Mouse (Mus musculus) layer of hippocampus, adult 9-10 months (tissue): Measurements from ENCODE around the gene Prtn3.
A peak's percentile ranks its signal among the peaks of the same experiment; 100 is the strongest.

Source experiments
- DNase-seq: peaks from one replicate; pipeline ENCODE4 v3.0.0; 2022; ENCODE audit warnings: low spot score

The Prtn3 gene

DNA sequence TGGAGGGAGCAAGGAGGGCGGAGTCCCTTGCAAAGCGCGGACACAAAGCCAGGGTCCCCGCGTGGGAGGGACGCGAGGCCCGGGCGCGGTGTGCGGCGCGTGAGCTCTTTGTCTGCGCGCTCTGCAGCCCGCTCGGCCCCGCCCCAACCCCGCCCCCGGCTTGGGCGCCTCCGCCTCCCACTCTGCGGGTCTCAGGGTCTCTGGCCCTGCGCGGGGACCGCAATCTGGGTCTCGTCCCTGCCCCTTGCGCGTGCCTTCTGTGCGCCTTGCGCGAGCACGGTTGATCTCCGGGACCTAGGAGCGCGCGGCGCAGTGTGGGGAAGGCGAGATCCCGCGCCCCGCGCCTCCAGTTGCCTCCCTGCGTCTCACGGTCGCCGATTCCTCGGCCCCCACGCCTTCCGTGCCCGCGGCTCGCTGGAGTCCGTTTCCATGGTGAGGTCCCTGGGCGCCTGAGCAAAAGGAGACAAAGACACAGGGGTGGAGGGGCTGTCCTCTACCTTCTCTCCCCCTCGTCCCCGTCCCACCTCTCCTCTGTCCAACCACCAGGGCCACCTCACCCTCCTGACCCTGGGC, at the start of gene Prtn3, which contains the start of gene Plppr3:
Prtn3 (plus strand) TSS at position 187 of the 573 bp plus-strand sequence.
Plppr3 (minus strand) TSS at position 345 of the 573 bp plus-strand sequence.
- no peak for DNase-seq

DNA sequence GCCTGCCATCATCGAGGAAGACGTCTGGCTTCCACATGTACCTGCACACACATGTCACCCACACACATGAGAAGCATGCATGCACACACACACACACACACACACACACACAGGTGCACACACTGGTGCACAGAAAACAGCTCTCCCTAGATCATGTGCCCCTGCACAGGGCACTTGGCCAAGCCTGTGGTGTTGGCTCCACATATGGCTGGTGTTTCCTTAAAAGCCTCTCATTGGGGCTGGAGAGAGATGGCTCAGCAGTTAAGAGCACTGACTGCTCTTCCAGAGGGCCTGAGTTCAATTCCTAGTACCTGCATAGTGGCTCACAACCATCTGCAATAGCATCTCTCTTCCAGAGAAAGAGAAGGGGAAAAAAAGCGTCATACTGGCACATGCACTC, 42.7 kb upstream of the Prtn3 start:
- no peak for DNase-seq

DNA sequence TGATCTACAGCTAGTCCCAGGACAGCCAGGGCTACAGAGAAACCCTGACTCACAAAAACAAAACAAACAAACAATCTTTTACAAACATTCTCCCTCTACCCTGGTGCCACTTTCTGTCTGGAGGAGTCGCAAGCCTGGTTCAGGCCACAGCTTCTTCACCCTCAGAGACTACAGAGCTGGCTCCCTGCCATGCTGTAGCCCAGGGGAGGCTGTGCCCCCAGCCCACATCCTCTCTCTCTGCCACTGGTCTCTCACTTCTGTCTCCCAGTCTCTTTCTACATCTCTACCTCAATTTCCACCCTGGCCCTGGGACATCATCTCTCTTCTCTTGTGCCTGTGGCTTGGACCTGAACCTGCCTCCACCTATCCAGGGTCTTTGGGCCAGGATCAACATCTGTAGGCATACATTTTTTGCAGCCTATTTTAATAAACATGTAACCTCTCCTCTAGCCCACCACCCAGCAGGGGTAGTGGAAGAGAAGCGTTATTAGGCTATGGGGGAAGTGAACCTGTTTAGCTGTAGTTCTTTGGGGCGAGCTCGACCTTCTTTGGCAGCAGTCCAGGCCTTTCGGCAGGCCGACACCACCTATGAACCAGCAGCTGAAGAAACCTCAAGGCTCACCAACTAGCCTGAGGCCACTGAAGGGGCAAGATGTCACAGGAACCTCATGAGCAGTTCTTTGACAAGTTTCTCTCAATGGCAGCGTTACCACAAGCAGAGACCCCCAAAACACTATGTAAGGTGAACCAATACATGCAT, 42.1 kb upstream of the Prtn3 start:
- no peak for DNase-seq

DNA sequence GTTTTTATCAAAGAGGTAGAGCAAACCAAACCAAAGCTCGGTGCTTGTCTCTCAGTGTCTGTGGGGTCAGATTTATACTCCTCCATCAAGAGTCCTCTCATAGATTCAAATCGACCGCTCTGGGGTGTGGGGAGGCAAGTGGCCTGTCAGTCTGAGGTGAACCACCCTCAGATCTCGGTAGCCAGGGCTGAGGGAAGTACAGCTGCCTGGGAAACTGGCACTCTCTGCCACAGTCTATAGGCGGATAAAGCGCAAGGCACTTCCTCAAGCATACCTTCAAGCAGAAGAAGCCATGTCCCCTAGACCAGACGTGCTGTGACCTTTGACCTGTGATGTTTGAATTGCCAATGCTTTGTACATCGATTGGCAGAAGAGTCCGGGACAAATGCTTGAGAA, 41.5 kb upstream of the Prtn3 start:
- no peak for DNase-seq

DNA sequence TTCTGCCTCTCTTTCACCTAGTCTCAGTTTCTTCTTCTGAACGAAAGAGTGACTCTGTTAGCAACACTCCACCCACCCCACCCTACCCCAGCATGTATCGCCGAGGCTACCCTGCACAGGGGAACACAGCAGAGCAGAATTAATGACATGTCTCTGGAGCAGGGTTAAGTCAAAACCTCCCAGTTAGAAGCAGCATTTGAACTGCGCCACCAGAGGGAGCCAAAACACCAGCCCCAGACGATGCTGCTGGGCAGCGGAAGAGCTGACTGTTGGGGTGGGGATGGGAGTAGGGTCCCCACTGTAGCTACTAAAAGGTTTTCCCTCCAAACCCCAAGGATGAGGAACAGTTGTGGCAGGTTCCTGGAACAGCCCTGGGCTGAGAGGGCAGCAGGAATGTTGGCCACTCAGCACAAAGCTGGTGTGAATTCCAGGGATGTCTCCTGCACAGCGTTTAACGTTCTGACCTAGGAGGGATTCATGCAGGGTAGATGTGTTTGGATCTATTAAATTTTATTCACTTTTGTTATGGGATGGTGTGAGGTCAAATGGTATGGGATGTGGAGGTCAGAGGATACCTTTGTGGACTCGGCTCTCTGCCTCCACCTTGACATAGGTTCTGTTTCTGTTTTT, 39.4 kb upstream of the Prtn3 start:
- no peak for DNase-seq

DNA sequence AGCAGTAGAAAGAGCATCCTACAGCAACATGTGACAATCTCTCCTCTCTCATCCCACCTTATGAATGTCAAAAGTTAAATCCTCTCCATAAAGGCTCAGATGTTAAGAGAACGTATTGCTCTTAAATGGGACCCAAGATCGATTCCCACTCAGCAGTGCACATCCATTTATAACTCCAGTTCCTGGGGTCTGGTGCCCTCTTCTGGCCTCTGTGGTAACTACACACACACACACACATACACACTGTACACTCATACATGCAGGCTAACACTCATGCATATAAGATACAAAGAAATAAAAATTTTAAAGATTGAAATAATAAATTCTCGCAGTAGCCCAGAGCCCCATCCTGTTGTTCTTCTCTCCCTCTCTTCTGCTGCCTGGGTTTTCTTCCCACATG, 37.4 kb upstream of the Prtn3 start:
- no peak for DNase-seq

DNA sequence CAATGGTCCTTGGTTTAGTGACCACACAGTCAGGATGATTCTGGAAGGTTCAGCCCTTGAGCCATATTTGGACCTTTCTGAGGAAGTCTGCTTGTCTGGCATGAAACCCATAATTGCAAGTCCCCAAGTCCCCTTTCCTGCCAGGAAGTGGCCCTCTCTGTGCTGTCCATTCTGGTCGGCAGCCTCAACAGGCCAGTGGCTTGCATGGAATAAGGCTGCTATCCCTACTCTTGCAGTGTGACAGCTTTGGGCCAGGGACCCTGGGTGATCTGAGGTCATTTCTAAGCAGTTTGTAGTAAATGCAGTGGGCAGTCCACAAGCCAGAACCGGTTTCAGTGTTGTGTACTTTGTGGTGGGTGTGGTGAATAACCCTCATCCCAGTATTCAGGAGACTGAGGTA, 36.1 kb upstream of the Prtn3 start:
- DNase-seq = no peak

DNA sequence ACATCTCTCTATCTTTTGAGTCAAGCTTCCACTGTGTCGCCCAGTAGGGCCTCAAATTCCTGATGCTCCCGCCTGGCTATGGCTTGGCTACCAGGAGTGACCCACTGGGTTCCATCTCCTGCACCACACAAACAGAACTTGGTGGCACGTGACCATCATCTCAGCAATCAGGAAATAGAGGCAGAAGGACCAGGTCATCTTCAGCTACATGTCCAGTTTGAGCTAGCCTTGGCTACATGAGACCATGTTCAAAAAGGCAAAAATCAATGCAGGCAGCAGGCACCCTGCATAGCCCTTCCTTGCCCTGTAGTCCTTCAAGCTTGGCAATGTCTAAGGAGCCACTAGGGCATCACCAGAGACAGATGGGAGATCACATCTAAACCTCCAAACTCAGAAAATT, 34.2 kb upstream of the Prtn3 start:
- no peak for DNase-seq

DNA sequence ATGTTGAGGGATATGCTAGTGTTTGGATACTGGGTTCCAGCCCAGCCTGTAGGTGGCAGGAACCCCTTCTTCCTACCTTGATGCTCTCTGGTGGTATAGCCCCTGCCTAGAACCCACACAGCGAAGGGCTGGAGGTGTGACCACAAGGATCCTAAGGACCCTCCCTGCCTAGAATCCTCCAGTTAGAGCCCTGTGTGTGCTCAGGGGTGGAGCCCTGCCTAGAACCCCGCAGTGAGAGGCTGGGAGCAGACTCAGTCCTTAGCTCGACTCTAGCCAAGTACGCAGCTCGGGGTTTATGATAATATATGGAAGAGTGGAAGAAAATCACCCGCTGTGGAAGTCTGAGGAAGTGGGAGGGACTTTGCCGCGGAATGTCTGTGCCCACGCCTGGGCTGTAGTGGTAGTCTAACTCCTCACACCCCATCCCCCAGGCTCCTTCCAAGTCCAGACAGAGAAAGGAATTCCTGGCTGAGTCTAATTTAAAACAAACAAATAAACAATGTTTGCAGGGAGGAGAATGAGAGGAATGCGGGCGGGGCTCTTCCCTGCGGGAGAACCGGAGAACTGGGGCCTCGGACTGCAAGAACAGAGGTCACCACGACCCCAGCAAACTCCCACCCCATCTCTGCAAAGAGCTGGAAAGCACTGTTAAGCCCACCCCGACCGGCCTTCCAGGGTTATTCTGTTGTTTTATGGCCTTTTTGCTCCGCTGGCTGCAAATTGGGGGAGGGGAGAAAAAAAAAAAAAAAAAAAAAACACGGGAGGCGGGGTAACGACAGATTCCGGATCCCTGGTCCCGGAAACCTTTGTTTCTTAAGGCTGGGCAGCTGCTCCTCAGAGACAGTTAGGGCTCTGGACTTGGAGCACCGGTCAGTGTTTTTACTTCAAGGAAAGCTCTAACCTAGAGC, 33.4 kb upstream of the Prtn3 start:
- peak; percentile 55 for DNase-seq

DNA sequence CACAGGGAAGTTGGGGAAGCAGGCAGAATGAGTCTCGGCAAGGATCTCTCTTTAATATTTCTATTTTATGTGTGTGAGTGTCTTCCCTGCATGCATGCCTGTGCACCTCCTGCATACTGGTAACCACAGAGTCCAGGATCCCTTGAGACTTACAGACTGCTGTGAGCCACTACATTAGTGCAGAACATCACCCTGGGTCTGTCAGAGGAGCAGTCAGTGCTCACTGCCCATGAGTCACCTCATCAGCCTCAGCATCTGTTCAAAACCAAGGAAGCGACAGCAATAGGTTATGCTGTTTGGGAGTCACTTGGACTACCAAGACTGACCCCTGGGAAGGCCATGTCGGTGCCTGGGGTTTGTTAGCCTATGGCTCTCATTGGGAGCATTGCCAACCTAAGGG, 32.0 kb upstream of the Prtn3 start:
- DNase-seq = no peak

DNA sequence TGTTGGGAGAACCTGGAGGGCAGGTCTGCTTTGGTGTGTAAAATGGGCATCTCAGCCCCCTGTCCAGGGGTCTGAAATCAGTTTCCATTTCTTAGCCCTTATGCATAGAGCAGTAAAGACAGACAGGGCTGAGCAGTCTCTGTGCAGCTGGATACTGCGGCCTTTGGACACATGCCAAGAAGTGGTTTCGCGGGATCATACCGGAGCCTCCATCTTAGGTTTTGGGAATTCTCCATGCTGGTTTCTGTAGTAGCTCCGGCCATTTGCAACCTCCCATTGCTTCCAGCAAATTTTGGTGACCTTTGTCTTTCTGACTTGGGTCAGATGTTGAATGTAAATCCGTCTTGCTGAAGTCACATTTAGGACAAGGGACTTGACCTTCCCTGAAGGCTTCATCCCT, 30.8 kb upstream of the Prtn3 start:
- DNase-seq = no peak

DNA sequence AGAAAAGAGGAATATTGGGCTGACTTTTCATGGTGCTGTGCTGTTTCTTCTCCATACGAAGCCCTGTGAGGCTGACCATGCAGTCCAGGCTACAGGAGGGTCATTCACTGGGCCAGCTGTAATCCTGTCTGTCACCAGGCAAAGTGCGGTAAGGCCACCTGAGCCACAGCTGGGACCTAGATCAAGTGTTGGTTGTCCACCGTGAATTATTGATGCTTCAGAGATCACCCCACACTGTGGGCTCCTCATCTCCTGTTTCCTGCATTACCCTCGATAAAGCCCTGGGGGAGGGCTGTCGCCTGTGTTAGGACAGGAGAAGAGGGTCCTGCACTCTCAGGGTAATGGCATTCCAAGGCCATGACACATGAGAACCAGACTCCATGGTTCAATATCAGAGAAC, 27.7 kb upstream of the Prtn3 start:
- DNase-seq = no peak

DNA sequence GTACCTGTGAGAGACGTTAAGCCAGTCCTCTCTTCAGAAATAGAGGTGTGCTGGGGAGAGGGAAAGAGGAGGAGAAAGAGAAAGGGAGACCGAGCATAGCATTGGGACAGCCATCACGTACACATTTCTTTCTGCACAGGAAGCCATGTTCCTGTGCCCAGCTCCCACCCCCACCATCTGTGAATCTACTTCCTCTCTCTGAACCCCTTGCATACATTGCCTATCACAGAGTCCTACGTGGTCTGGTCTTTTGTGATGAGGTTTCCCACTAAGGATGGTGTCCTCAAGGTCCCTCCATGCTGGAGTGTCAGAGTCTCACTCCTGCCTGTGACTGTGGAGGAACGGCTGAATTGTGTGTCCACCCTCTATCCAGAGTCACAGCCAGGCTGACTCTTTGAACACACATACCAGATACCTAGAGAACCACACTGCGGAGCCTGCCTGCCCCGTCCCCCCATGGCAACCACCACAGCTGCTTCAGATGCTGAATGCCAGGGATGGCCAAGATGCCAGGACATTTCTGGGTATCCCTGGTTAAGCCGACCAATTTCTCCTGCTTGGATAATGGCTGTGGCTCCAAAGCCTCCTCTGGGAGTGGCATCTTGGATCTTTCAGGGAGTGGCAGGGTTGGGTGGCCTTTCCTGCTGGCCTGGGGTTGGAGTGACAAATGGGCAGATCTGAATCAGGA, 24.2 kb upstream of the Prtn3 start:
- DNase-seq = no peak

DNA sequence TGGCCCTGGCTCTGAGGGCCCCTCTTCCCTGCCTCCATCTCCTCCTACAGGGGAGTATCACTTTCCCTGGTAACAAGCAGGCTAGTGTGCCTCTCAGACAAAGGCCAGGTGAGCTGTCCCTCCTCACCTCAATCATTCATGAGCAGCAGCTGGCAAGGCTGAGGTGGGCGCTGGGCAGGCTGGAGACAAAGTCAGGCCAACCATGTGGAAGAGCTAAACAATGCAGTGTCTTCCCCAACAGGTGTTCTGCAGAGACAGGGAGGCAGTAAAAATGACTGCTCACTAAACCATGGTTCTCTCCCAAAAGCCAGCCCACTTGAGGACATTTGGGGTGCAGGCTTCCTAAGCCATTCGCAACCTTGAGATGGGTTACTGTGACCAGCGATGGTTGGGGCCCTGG, 22.6 kb upstream of the Prtn3 start:
- DNase-seq = no peak

DNA sequence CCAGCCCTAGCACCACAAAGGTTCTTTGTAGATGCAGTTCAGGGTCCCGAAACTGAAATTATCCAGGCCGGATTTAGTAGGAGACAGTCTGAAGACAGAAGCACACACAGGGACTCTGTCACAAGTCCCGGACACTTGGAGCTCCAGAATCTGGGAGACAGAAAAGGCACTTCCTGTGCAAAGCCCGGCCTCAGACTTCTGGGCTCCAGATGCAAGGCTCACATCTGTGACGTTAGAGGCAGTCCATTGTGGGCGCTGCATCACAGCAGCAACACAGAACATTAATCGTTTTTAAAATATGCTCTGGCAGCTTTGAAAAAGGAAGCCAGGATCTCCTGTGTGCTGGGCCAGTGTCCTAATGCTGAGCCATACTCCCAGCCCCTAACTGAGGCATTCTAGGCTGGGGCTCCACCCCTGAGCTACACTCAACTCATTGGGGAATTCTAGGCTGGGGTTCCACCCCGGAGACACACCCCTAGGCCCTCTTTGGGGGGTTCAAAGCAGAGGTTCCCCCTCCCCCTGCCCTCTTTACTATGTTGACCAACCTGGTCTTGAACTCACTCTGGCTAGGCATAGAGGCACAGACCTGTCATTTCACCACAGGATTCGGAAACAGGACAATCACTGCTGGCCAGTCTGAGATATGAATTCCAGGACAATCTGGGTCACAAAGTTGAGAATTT, 22.0 kb upstream of the Prtn3 start:
- no peak for DNase-seq

DNA sequence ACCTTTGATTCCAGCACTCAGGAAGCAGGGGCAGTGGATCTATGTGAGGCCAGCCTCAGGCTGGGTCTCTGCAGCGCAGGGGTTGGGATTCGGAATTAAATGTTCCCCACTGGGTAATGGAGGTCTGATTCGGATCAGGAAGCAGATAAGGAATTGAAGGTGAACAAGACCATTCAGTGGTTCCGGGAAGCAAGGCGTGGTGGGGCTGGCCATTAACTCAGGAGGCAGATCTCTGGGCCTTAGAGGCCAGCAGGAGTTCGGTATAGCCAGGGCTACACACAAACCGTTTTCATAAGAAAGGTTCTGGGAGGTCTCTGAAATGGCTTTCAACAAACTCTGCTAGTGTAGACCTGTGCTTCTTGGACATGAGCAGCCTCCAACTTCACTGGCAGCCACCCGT, 21.4 kb upstream of the Prtn3 start:
- no peak for DNase-seq

DNA sequence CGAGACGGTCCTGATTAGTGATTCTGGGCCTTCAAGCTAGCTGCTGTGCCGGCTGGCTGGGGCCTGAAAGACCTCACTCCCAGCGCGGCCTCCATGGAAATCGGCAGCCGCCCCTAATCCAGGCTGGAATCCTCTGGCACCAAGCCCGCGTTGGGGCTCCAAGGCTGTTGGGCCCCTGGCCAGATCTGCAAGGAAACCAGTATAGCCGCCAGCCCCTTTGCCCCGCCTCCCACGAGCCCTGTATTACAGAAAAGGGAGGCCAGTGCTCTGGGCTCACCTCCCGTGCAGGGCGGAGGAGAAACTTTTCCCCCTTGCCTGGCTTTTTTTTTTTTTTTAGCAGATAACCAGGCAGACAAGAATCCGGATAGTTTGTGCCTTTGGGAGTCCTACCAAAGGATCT, 20.9 kb upstream of the Prtn3 start:
- DNase-seq = no peak

DNA sequence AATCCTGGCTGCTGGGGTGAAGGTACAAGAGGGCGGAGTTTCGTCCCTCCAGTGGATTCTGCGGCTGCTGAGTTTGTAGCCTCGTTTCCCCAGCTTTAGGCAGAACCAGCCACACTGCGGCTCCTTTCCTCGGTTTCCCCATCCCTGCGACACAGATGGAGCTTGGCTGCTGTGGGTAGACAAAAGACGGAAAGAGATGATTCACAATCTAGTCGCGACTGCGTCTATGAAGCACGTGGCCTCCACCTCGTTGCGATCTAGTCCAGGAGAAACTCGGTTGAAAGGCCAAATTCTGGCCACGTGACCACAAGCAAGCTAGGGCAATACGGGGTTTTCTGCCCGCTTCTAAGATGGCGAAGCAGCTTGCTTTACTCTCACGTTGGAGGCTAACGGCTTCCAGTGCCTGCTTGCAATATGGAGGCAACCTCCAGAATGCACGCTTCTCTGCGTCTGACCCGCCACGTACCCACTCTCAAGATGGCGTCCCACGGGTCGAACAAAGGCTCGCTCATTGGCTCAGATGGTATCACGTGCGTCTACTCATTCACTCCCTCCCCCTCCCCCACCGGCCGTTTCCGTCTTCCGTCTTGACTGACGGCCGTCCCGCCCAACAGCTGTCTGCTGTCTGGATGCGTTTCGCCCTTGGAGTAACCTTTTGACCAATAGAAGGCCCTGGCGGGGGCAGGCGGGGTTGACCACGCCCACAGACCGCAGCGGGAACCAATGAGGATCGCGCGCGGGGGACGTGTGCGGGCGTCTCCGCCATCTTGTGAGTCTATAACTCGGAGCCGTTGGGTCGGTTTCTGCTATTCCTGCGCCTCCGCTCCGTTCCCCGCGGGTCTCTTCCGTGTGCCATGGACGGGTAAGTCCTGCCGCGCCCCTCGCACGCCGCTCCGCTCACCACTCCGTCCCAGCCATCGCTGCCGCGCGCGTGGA, 20.1 kb upstream of the Prtn3 start, which contains the start of gene Ptbp1:
Ptbp1 (plus strand) TSS at position 568 of the 936 bp plus-strand sequence.
- peak; percentile 98 for DNase-seq

DNA sequence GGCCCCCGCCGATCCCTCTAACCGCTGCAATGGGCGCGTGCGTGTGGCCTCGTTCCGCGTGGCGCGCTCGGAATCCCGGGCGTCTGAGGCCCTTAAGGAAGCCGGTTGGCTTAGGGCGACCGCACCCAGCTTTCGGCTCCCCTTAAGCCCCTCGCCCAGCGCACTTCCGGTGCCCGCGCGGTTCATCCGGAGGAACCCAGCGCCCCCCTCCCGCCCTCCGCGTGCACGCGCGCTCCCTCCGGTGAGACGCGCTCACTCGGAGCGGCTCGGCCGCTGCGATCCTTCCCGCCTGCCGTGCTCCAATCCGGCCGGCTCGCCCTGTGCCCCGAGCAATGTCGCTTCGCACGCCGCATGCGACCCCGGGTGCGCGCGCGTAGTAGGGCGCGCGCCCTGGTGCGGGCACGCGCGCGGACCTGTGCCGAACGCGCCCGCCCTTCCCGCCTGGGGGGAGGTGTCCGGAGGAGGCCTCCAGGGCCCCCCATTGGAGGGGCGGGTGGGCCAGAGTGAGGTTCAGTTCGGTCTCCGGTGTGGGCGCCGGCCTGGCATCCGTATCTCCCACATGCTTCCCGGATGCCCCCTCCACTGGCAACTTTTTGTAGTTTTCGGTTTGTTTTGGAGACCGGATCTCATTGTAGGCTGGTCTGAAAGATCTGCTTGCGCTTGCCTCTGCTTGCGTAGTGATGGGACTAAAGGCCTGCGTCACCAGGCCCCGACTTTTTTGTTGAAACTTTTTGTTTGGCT, 19.3 kb upstream of the Prtn3 start:
- DNase-seq = no peak
